Mouse (Mus musculus): Measurements from ENCODE around the gene Tcf7l1. TPM values are rescaled to one million over a fixed set of nuclear protein-coding genes. Genes with fewer than 3 reads are reported as not detected.

Gene Tcf7l1
- total and polyA plus RNA-seq, 3 experiments, result not detected

- peaks cover 3 to 10% of the 10 kb centered on the region in 2 experiments; a peak in 3 of 4 replicates for H3K27me3 ChIP-seq (ENCODE audit: control insufficient read depth in 1 of 2, insufficient read depth in 2 of 2, low read length in 2 of 2)
- no peaks in the 10 kb centered on the region for H3K4me1 ChIP-seq (ENCODE audit: control insufficient read depth in 1 of 2, insufficient read depth in 2 of 2, low read length in 2 of 2)
- H3K4me3 ChIP-seq (ENCODE audit: control insufficient read depth in 1 of 2, insufficient read depth in 1 of 2, low read depth in 2 of 2, low read length in 2 of 2), result no peak overlapping the region
- no peaks in the 10 kb centered on the region for H3K79me2 ChIP-seq (ENCODE audit: control insufficient read depth, insufficient read depth, low read length, poor library complexity)
- no peak overlapping the region for H3K27ac ChIP-seq (ENCODE audit: control insufficient read depth, low read depth, low read length)
- H3K36me3 ChIP-seq (ENCODE audit: control insufficient read depth in 1 of 2, insufficient read depth in 2 of 2, low read length in 2 of 2), result no peaks in the 10 kb centered on the region
- DNase-seq (ENCODE audit: low read depth, low spot score), result no peak
- H3K9ac ChIP-seq (ENCODE audit: control insufficient read depth, low read depth, low read length, poor library complexity, severe bottlenecking), result no peak overlapping the region
- no peaks in the 10 kb centered on the region for H3K9me3 ChIP-seq (replicated peaks; ENCODE audit: insufficient read depth, low read length)
- TF ChIP-seq CHD1 (IDR thresholded peaks at IDR 0.05; ENCODE audit: low read depth, low read length), result no peak
- TF ChIP-seq HCFC1 (IDR thresholded peaks at IDR 0.05; ENCODE audit: low read depth, low read length), result no peak
- TF ChIP-seq MAZ (IDR thresholded peaks at IDR 0.05; ENCODE audit: low read depth, low read length), result no peak
- no peak for TF ChIP-seq USF2 (IDR thresholded peaks at IDR 0.05; ENCODE audit: borderline replicate concordance in 1 of 2, insufficient read depth in 1 of 2, low read depth in 1 of 2, low read length in 2 of 2)
- TF ChIP-seq UBTF (IDR thresholded peaks at IDR 0.05; ENCODE audit: borderline replicate concordance, insufficient read depth, low read depth, low read length), result no peak
- no peak for TF ChIP-seq ELF1 (IDR thresholded peaks at IDR 0.05; ENCODE audit: low read depth, low read length)
- TF ChIP-seq CTCF (IDR thresholded peaks at IDR 0.05 in 2 of 3, conservative IDR thresholded peaks at IDR 0.05 in 1 of 3; ENCODE audit: control insufficient read depth in 1 of 3, insufficient read depth in 1 of 3, low read depth in 2 of 3, low read length in 3 of 3, poor library complexity in 1 of 3, severe bottlenecking in 1 of 3), result no peak
- TF ChIP-seq NRF1 (IDR thresholded peaks at IDR 0.05; ENCODE audit: insufficient read depth, low read depth, low read length, poor library complexity, severe bottlenecking), result no peak
- no peak for TF ChIP-seq POLR2A (IDR thresholded peaks at IDR 0.05; ENCODE audit: control insufficient read depth in 1 of 2, insufficient read depth in 1 of 2, low read depth in 1 of 2, low read length in 2 of 2, poor library complexity in 1 of 2)
- TF ChIP-seq SMC3 (IDR thresholded peaks at IDR 0.05; ENCODE audit: low read depth, low read length), result no peak
- no peak for TF ChIP-seq ETS1 (IDR thresholded peaks at IDR 0.05; ENCODE audit: low read depth, low read length)
- no peak for TF ChIP-seq MEF2A (IDR thresholded peaks at IDR 0.05; ENCODE audit: extremely low read depth, insufficient replicate concordance, low read depth, low read length, poor library complexity, severe bottlenecking)
Observed at GRCm38 (mm10) chr6:72648002-72648595, 141.0 kb downstream of the Tcf7l1 start.

- no peaks in the 10 kb centered on the region for H3K4me1 ChIP-seq (ENCODE audit: control insufficient read depth in 1 of 2, insufficient read depth in 2 of 2, low read length in 2 of 2)
- no peak overlapping the region for H3K9ac ChIP-seq (ENCODE audit: control insufficient read depth, low read depth, low read length, poor library complexity, severe bottlenecking)
- no peaks in the 10 kb centered on the region for H3K36me3 ChIP-seq (ENCODE audit: control insufficient read depth in 1 of 2, insufficient read depth in 2 of 2, low read length in 2 of 2)
- peak; percentile 72 for DNase-seq (ENCODE audit: low read depth, low spot score)
- H3K27me3 ChIP-seq (ENCODE audit: control insufficient read depth in 1 of 2, insufficient read depth in 2 of 2, low read length in 2 of 2), result peaks cover 3 to 11% of the 10 kb centered on the region in 2 experiments; a peak in 3 of 4 replicates
- H3K4me3 ChIP-seq (ENCODE audit: control insufficient read depth in 1 of 2, insufficient read depth in 1 of 2, low read depth in 2 of 2, low read length in 2 of 2), result no peak overlapping the region
- H3K79me2 ChIP-seq (ENCODE audit: control insufficient read depth, insufficient read depth, low read length, poor library complexity), result no peaks in the 10 kb centered on the region
- H3K9me3 ChIP-seq (replicated peaks; ENCODE audit: insufficient read depth, low read length), result no peaks in the 10 kb centered on the region
- TF ChIP-seq SMC3 (IDR thresholded peaks at IDR 0.05; ENCODE audit: low read depth, low read length) (peak; percentile 71), RAD21 (IDR thresholded peaks at IDR 0.05; ENCODE audit: low read depth, low read length) (peak; percentile 69), CTCF (IDR thresholded peaks at IDR 0.05 in 2 of 3, conservative IDR thresholded peaks at IDR 0.05 in 1 of 3; ENCODE audit: control insufficient read depth in 1 of 3, insufficient read depth in 1 of 3, low read depth in 2 of 3, low read length in 3 of 3, poor library complexity in 1 of 3, severe bottlenecking in 1 of 3) (peak; percentile 82 to 90 (median 86)), ZC3H11A (IDR thresholded peaks at IDR 0.05; ENCODE audit: low read depth, low read length) (peak; percentile 2; the same call in 1 of the 2 replicates), ZKSCAN1 (IDR thresholded peaks at IDR 0.05; ENCODE audit: low read depth, low read length) (no peak), GABPA (IDR thresholded peaks at IDR 0.05; ENCODE audit: low read depth, low read length) (no peak), ELF1 (IDR thresholded peaks at IDR 0.05; ENCODE audit: low read depth, low read length) (no peak), SIN3A (IDR thresholded peaks at IDR 0.05; ENCODE audit: low read length) (no peak)
- H3K27ac ChIP-seq (ENCODE audit: control insufficient read depth, low read depth, low read length), result no peak overlapping the region
Observed at GRCm38 (mm10) chr6:72647383-72647820, 141.7 kb downstream of the Tcf7l1 start.
